Mouse (Mus musculus): Measurements from ENCODE around the gene Uba1.
"Not testable (repeated sequence)": the region's sequence is repeated elsewhere in the genome, so short reads cannot be mapped to it uniquely, and the experiment has no call there.

Gene Uba1

DNA sequence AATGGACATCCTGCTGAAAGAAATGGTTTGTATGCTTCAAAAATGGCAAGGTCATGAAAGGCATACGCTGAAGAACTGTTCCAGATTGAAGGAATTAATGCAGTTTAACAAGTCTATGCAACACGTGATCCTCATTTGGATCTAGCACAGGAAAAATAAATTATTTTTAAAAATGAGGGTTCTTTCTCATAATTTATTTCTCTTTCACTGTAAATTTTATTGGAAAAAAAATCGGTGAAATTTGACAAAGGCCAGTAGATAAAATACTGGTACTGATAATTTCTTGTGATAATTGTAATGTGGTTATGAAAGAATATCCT is 46.9 kb downstream of the Uba1 start:
- no peak for DNase-seq (ENCODE audit: extremely low read depth, low read depth, low spot score)

DNA sequence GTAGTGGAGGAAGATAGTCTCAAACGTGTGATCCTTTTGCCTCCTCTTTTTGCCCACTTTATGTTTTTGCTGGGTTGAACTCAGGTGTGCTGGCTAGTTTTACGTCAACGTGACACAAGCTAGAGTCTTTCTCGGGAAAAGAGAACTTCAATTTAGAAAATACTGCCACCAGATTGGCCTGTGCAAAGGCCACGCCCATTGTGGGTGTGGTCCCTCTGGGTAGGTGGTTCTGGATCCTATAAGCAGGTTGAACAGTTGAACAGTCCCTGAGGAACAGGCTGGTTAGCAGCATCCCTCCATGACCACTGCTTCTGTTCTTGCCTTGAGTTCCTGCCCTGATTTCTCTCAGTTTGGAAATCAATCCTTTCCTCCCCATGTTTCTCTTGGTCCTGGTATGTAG is 70.6 kb downstream of the Uba1 start:
- no peak for DNase-seq (ENCODE audit: extremely low read depth, low read depth, low spot score)

DNA sequence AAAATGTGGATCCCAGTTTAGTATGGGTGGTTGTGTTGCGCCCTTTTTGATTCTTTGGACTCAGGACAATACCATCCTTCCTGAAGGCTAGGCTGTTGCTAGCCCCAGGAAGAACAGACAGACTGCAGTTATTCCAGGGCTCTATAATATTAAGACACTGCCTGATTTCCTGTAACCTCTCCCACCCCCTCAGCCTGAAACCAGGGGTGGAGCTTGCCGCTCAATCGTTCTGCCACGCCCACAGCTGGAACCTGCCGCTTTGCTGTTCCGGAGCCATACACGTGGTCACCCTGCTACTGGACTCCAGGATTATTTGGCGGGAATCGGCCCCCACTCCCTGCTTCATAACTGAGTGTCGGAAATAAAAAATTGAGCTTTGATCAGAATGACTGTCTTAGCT is 71.9 kb downstream of the Uba1 start:
- not testable (repeated sequence) for DNase-seq (ENCODE audit: extremely low read depth, low read depth, low spot score)

Measured in fat pad, adult 2 months (tissue).